Mouse (Mus musculus): ENCODE data around the gene Bag3. TPM values are rescaled to one million over a fixed set of nuclear protein-coding genes. Genes with fewer than 3 reads are reported as not detected.

Gene Bag3
- 10 to 100 TPM; 41.0 to 47.7 TPM for total RNA-seq (2023)

DNA sequence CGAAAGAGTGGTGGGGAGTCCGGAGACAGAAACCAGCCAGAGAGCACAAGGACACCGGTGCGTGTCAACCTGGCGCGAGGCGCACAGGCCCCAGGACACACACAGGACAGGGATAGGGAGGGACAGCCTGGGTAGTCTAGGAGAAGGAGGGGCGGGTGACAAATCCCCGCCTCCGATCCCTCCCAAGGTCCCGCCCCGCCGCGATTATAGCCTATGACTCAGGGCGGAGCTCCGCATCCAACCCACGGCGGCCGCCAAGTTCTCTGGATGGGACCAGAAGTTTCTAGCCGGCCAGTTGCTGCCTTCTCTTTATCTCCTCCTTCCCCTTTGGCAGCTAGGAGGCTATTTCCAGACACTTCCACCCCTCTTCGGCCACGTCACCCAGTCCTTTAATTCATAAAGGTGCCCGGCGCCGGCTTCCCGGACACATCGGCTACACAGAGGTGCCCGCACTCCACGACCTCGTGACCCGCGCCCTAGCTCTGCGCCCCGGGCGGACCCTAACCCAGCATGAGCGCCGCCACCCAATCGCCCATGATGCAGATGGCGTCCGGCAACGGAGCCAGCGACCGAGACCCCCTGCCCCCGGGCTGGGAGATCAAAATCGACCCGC, at the start of gene Bag3:
Bag3 (plus strand) TSS at position 268 of the 613 bp plus-strand sequence.

Other genes with a start within 250 kb of the Bag3 start
- 10 to 100 TPM; 23.8 to 25.0 TPM for gene BC017158, start 225.4 kb upstream of the Bag3 start, total RNA-seq (2023)
- 100 to 1,000 TPM; 120 to 142 TPM for gene Rgs10, start 104.9 kb upstream of the Bag3 start, total RNA-seq (2023)
- 100 to 1,000 TPM; 127 to 130 TPM for gene Tial1, start 61.9 kb upstream of the Bag3 start, total RNA-seq (2023)
- gene Inpp5f, start 87.7 kb downstream of the Bag3 start, total RNA-seq (2023): 100 to 1,000 TPM in 1 of 2 experiments, 10 to 100 TPM in 1; 97.7 to 102 TPM
- 100 to 1,000 TPM; 101 to 108 TPM for gene Mcmbp, start 216.9 kb downstream of the Bag3 start, total RNA-seq (2023)
- 10 to 100 TPM; 39.5 to 43.5 TPM for gene Sec23ip, start 221.3 kb downstream of the Bag3 start, total RNA-seq (2023)